Comparison of ENCODE assay signal across 9 mouse cellular contexts in the genomic region with DNA sequence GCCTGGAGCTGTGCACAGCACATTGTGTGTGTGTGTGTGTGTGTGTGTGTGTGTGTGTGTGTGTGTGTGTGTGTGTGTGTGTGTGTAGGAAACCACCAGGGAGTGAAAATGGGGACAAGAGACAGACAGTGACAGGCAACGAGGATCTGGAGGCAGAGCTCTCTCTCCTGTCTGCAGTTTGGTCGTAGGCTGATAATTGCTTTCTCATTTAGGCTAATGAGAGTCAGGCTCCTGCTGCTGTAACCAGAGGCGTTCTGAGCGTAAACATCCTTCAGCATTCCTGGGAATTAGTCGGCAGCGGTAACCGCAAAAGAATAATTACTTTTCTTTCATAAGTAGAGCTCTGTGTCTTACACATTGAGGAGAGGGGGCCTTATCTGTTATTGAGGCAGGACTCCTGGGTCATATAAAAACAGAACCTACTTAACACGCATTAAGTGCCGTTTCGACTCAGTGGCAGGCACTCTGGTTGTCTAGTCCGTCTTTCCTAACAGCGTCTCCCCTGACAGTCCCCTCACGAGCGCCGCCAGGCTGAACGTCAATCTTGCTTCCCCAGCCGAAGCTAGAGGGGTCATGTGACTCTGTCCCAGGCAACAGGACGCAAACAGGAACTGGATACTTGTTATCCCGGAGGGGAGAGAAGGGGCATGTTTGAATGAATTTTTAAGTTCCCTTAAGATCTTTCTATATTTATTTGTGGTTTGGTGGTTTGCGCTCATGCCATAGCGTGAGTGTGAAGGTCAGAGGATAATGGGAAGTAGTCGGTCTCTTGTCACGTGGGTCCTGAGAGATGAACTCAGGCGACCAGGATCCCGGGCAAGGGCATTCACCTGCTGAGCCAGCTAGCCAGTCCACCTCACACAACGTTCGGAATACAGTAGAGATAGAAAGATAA. TPM values are rescaled to one million over a fixed set of nuclear protein-coding genes. Genes with fewer than 3 reads are reported as not detected.
DNase-seq lines count a peak whose midpoint lies in the region; ATAC-seq and TF ChIP-seq lines count a peak whose summit lies in the region.
"Had no signal": no experiment of that assay in that cellular context is flagged by ENCODE, and none has a peak within 500 bp of the region (broad histone marks: within the 10 kb centered on the region; RNA-seq: fewer than 3 reads in every experiment).

No protein-coding gene starts in this region.

- H3K79me2 ChIP-seq in C2C12 (ENCODE audit: control insufficient read depth, insufficient read depth) = no peaks in the 10 kb centered on the region

- peak; percentile 64 for DNase-seq in NIH3T3 (ENCODE audit: low read depth)
- peak; percentile 85 for DNase-seq in lung, postnatal 0 days (ENCODE audit: low spot score)
- DNase-seq in ovary, postnatal 14 days (ENCODE audit: low spot score) = no peak

- peak overlapping the region; percentile 52; the same call in 1 of the 2 replicates for H3K27ac ChIP-seq in embryonic facial prominence, embryonic 12.5 days
- peak overlapping the region; percentile 46; the same call in 1 of the 2 replicates for H3K27ac ChIP-seq in heart, embryonic 11.5 days (ENCODE audit: low read depth, low read length)
- H3K27ac ChIP-seq in kidney, embryonic 14.5 days (ENCODE audit: low read depth, low read length) = no peak overlapping the region
- H3K27ac ChIP-seq in lung, postnatal 0 days (ENCODE audit: low read length) = no peak overlapping the region
- peak overlapping the region; percentile 73 for H3K27ac ChIP-seq in olfactory bulb, adult 2 months (ENCODE audit: insufficient read depth, low read depth, low read length)

- no peaks in the 10 kb centered on the region for H3K79me3 ChIP-seq in C2C12 (ENCODE audit: low read depth)

- peak overlapping the region; percentile 55 for H3K4me2 ChIP-seq in embryonic facial prominence, embryonic 12.5 days (replicated peaks)
- H3K4me2 ChIP-seq in heart, embryonic 11.5 days = peak overlapping the region; percentile 75
- peak overlapping the region; percentile 47 for H3K4me2 ChIP-seq in kidney, embryonic 14.5 days (replicated peaks; ENCODE audit: low read depth, low read length)
- H3K4me2 ChIP-seq in lung, postnatal 0 days (replicated peaks; ENCODE audit: low read depth, low read length) = peak overlapping the region; percentile 65

- TF ChIP-seq CTCF in C2C12 (IDR thresholded peaks at IDR 0.05; ENCODE audit: control insufficient read depth, insufficient read depth, insufficient read length) = no peak
- peak; percentile 56 for TF ChIP-seq CTCF in lung, postnatal 0 days (IDR thresholded peaks at IDR 0.05)
- TF ChIP-seq CTCF in olfactory bulb, adult 2 months (IDR thresholded peaks at IDR 0.05; ENCODE audit: insufficient read depth, low read depth, low read length) = no peak

- no peaks in the 10 kb centered on the region for H3K9me3 ChIP-seq in embryonic facial prominence, embryonic 12.5 days
- no peaks in the 10 kb centered on the region for H3K9me3 ChIP-seq in heart, embryonic 11.5 days (replicated peaks; ENCODE audit: control insufficient read depth, low read length)
- H3K9me3 ChIP-seq in kidney, embryonic 14.5 days (ENCODE audit: control insufficient read depth, low read length) = no peaks in the 10 kb centered on the region
- H3K9me3 ChIP-seq in lung, postnatal 0 days (ENCODE audit: low read length) = no peaks in the 10 kb centered on the region

- no peak for ATAC-seq in embryonic facial prominence, embryonic 12.5 days (ENCODE audit: insufficient number of reproducible peaks, insufficient read depth, low FRiP score, low TSS enrichment)
- peak; percentile 76; the same call in 1 of the 2 replicates for ATAC-seq in heart, embryonic 11.5 days (replicated peaks; ENCODE audit: insufficient number of reproducible peaks, low FRiP score, low TSS enrichment)
- peak; percentile 64; the same call in 1 of the 2 replicates for ATAC-seq in kidney, embryonic 14.5 days (ENCODE audit: low FRiP score, low TSS enrichment)
- peak; percentile 80 for ATAC-seq in lung, postnatal 0 days

- TF ChIP-seq POLR2A in olfactory bulb, adult 2 months (IDR thresholded peaks at IDR 0.05; ENCODE audit: insufficient read depth, low read depth, low read length) = no peak

- H3K4me3 ChIP-seq in C2C12 (ENCODE audit: insufficient read depth, poor library complexity, severe bottlenecking) = peak overlapping the region; percentile 0
- H3K4me3 ChIP-seq in embryonic facial prominence, embryonic 12.5 days = peak overlapping the region; percentile 25
- H3K4me3 ChIP-seq in heart, embryonic 11.5 days (ENCODE audit: low read depth, low read length) = peak overlapping the region; percentile 51
- H3K4me3 ChIP-seq in kidney, embryonic 14.5 days (ENCODE audit: low read length) = peak overlapping the region; percentile 38
- H3K4me3 ChIP-seq in lung, postnatal 0 days (ENCODE audit: low read depth, low read length) = peak overlapping the region; percentile 35
- H3K4me3 ChIP-seq in olfactory bulb, adult 2 months (ENCODE audit: insufficient read depth, low read depth, low read length) = peak overlapping the region; percentile 35

- H3K4me1 ChIP-seq in embryonic facial prominence, embryonic 12.5 days = peaks cover 8% of the 10 kb centered on the region; the same call in 1 of the 2 replicates
- H3K4me1 ChIP-seq in heart, embryonic 11.5 days (ENCODE audit: control insufficient read depth, insufficient read depth, low read length) = peaks cover 13% of the 10 kb centered on the region; the same call in 1 of the 2 replicates
- H3K4me1 ChIP-seq in kidney, embryonic 14.5 days (ENCODE audit: control insufficient read depth, insufficient read depth, low read length) = no peaks in the 10 kb centered on the region
- H3K4me1 ChIP-seq in lung, postnatal 0 days (ENCODE audit: insufficient read depth, low read depth, low read length) = no peaks in the 10 kb centered on the region
- peaks cover 13% of the 10 kb centered on the region; the same call in 1 of the 2 replicates for H3K4me1 ChIP-seq in olfactory bulb, adult 2 months (ENCODE audit: control insufficient read depth, insufficient read depth, low read length)

- H3ac ChIP-seq in C2C12 (ENCODE audit: control insufficient read depth, insufficient read length, low read depth) = peak overlapping the region; percentile 67

- no peaks in the 10 kb centered on the region for H3K36me3 ChIP-seq in C2C12 (ENCODE audit: control insufficient read depth, insufficient read depth)
- no peaks in the 10 kb centered on the region for H3K36me3 ChIP-seq in embryonic facial prominence, embryonic 12.5 days
- H3K36me3 ChIP-seq in heart, embryonic 11.5 days (ENCODE audit: control insufficient read depth, insufficient read depth, low read length) = no peaks in the 10 kb centered on the region
- H3K36me3 ChIP-seq in kidney, embryonic 14.5 days (ENCODE audit: control insufficient read depth, insufficient read depth, low read length) = no peaks in the 10 kb centered on the region
- H3K36me3 ChIP-seq in lung, postnatal 0 days (ENCODE audit: insufficient read depth, low read length) = no peaks in the 10 kb centered on the region

- no peak overlapping the region for H3K9ac ChIP-seq in embryonic facial prominence, embryonic 12.5 days
- peak overlapping the region; percentile 72 for H3K9ac ChIP-seq in heart, embryonic 11.5 days (ENCODE audit: low read depth, low read length)
- peak overlapping the region; percentile 42; the same call in 1 of the 2 replicates for H3K9ac ChIP-seq in kidney, embryonic 14.5 days (ENCODE audit: low read depth, low read length)
- peak overlapping the region; percentile 36; the same call in 1 of the 2 replicates for H3K9ac ChIP-seq in lung, postnatal 0 days (replicated peaks; ENCODE audit: low read depth)

- WGBS in embryonic facial prominence, embryonic 12.5 days = 1% methylated on average over 27 of the region's 27 CpGs
- WGBS in heart, embryonic 11.5 days (ENCODE audit: insufficient replicate concordance) = 1% methylated on average over 27 of the region's 27 CpGs
- WGBS in kidney, embryonic 14.5 days = 2% methylated on average over 27 of the region's 27 CpGs
- 1% methylated on average over 27 of the region's 27 CpGs for WGBS in lung, postnatal 0 days
- WGBS in olfactory bulb, adult 2 months = 5% methylated on average over 27 of the region's 27 CpGs

- TF ChIP-seq EP300 in lung, postnatal 0 days (IDR thresholded peaks at IDR 0.05) = no peak

- no peaks in the 10 kb centered on the region for H3K27me3 ChIP-seq in C2C12 (ENCODE audit: control insufficient read depth, insufficient read depth, insufficient read length)
- H3K27me3 ChIP-seq in embryonic facial prominence, embryonic 12.5 days = no peaks in the 10 kb centered on the region
- no peaks in the 10 kb centered on the region for H3K27me3 ChIP-seq in heart, embryonic 11.5 days (ENCODE audit: control insufficient read depth, insufficient read depth, low read length)
- no peaks in the 10 kb centered on the region for H3K27me3 ChIP-seq in kidney, embryonic 14.5 days (ENCODE audit: control insufficient read depth, insufficient read depth, low read length)
- no peaks in the 10 kb centered on the region for H3K27me3 ChIP-seq in lung, postnatal 0 days (replicated peaks; ENCODE audit: insufficient read depth, low read length)

RNA-seq across cellular contexts. Expression of a gene that starts 4.1 kb away (rescaled TPM):
- polyA plus RNA-seq in C2C12 (2012; fragmentation: generic; extraction: Trizol) = 253 TPM
- polyA plus RNA-seq in embryonic facial prominence, embryonic 12.5 days (2016; fragmentation: Nextera tagmentation; extraction: Ambion mirVana) = 841 and 859 TPM in 2 replicates
- polyA plus RNA-seq in heart, embryonic 11.5 days (2014; fragmentation: Nextera tagmentation; extraction: Ambion mirVana) = 729 and 869 TPM in 2 replicates
- 1,092 and 1,386 TPM in 2 replicates for polyA plus RNA-seq in kidney, embryonic 14.5 days (2014; fragmentation: Nextera tagmentation; extraction: Ambion mirVana)
- 271 and 357 TPM in 2 replicates for polyA plus RNA-seq in lung, postnatal 0 days (2015; fragmentation: Nextera tagmentation; extraction: Ambion mirVana)
- polyA plus RNA-seq in olfactory bulb, adult 2 months (2012; ENCODE audit: insufficient read depth, insufficient read length, low replicate concordance, missing spikeins) = 553 and 836 TPM in 2 replicates

RNA-seq across cellular contexts. Expression of a gene that starts 24.2 kb away (rescaled TPM):
- polyA plus RNA-seq in C2C12 (2012; fragmentation: generic; extraction: Trizol) = 0.04 TPM
- 0.24 TPM in 1 of 2 replicates, not detected in the other for polyA plus RNA-seq in embryonic facial prominence, embryonic 12.5 days (2016; fragmentation: Nextera tagmentation; extraction: Ambion mirVana)
- polyA plus RNA-seq in heart, embryonic 11.5 days (2014; fragmentation: Nextera tagmentation; extraction: Ambion mirVana) = 0.23 TPM in 1 of 2 replicates, not detected in the other
- not detected in 2 replicates for polyA plus RNA-seq in kidney, embryonic 14.5 days (2014; fragmentation: Nextera tagmentation; extraction: Ambion mirVana)
- not detected in 2 replicates for polyA plus RNA-seq in lung, postnatal 0 days (2015; fragmentation: Nextera tagmentation; extraction: Ambion mirVana)
- polyA plus RNA-seq in olfactory bulb, adult 2 months (2012; ENCODE audit: insufficient read depth, insufficient read length, low replicate concordance, missing spikeins) = not detected in 2 replicates
- polyA plus RNA-seq: large intestine, adult 2 months had no signal

RNA-seq across cellular contexts. Expression of a gene that starts 31.2 kb away (rescaled TPM):
- 12.6 TPM for polyA plus RNA-seq in C2C12 (2012; fragmentation: generic; extraction: Trizol)
- polyA plus RNA-seq in embryonic facial prominence, embryonic 12.5 days (2016; fragmentation: Nextera tagmentation; extraction: Ambion mirVana) = 30.1 and 31.7 TPM in 2 replicates
- 15.2 and 17.1 TPM in 2 replicates for polyA plus RNA-seq in heart, embryonic 11.5 days (2014; fragmentation: Nextera tagmentation; extraction: Ambion mirVana)
- 17.8 and 24.5 TPM in 2 replicates for polyA plus RNA-seq in kidney, embryonic 14.5 days (2014; fragmentation: Nextera tagmentation; extraction: Ambion mirVana)
- polyA plus RNA-seq in lung, postnatal 0 days (2015; fragmentation: Nextera tagmentation; extraction: Ambion mirVana) = 12.5 and 15.6 TPM in 2 replicates
- polyA plus RNA-seq in olfactory bulb, adult 2 months (2012; ENCODE audit: insufficient read depth, insufficient read length, low replicate concordance, missing spikeins) = not detected in 2 replicates

Comparison
In these comparisons a context has a peak if more than half of its experiments do, and no peak if none do; other contexts are left out.
1. H3K4me3 ChIP-seq: peak in every context shown above with its lines; median percentile 51 in heart, embryonic 11.5 days; 38 in kidney, embryonic 14.5 days; 35 in lung, postnatal 0 days; 35 in olfactory bulb, adult 2 months; 25 in embryonic facial prominence, embryonic 12.5 days; 0 in C2C12.
2. H3K27ac ChIP-seq: peak in embryonic facial prominence, embryonic 12.5 days (single experiment), heart, embryonic 11.5 days (single experiment) and olfactory bulb, adult 2 months (single experiment); none in kidney, embryonic 14.5 days (single experiment) and lung, postnatal 0 days (single experiment).
3. RNA of a gene that starts 31.2 kb away (polyA plus RNA-seq): 30.1 to 31.7 TPM in embryonic facial prominence, embryonic 12.5 days, 17.8 to 24.5 TPM in kidney, embryonic 14.5 days, 15.2 to 17.1 TPM in heart, embryonic 11.5 days, 12.6 TPM in C2C12 (single experiment) and 12.5 to 15.6 TPM in lung, postnatal 0 days; not detected in olfactory bulb, adult 2 months; every median in the first group is over 10 times any median in the second.
4. Peak in every context shown above with its lines, with median percentiles within 50 percentile points of each other: H3K4me2 ChIP-seq.